Mouse (Mus musculus): ENCODE measurements at regions not wholly inside any gene's neighbourhood (a gene's known extent, or its start where the extent isn't known, plus 50 kb on each side); places are given as distances from the start of the nearest gene placed in this dataset.

GRCm38 (mm10) chr8:127979180-127980030 is 379.0 kb upstream of the Nrp1 start:
- no peak for TF ChIP-seq BHLHE40 (IDR thresholded peaks at IDR 0.05; ENCODE audit: borderline replicate concordance, low read depth, low read length)
- TF ChIP-seq NRF1 (IDR thresholded peaks at IDR 0.05; ENCODE audit: insufficient read depth, low read depth, low read length, poor library complexity, severe bottlenecking): no peak
- TF ChIP-seq USF1 (IDR thresholded peaks at IDR 0.05; ENCODE audit: low read depth, low read length): no peak
- TF ChIP-seq POLR2AphosphoS2 (IDR thresholded peaks at IDR 0.05; ENCODE audit: low read length): no peak
- TF ChIP-seq GABPA (IDR thresholded peaks at IDR 0.05; ENCODE audit: low read depth, low read length): no peak
- no peak for TF ChIP-seq CTCF (IDR thresholded peaks at IDR 0.05 in 2 of 3, conservative IDR thresholded peaks at IDR 0.05 in 1 of 3; ENCODE audit: control insufficient read depth in 1 of 3, insufficient read depth in 1 of 3, low read depth in 2 of 3, low read length in 3 of 3, poor library complexity in 1 of 3, severe bottlenecking in 1 of 3)
- no peak for TF ChIP-seq TCF12 (IDR thresholded peaks at IDR 0.05; ENCODE audit: low read depth, low read length)
- TF ChIP-seq MAX (IDR thresholded peaks at IDR 0.05; ENCODE audit: low read length): no peak
- TF ChIP-seq E2F4 (IDR thresholded peaks at IDR 0.05; ENCODE audit: borderline replicate concordance, low read depth, low read length): no peak
- no peak for TF ChIP-seq GATA1 (IDR thresholded peaks at IDR 0.05; ENCODE audit: low read depth, low read length)
- TF ChIP-seq POLR2A (IDR thresholded peaks at IDR 0.05; ENCODE audit: control insufficient read depth in 1 of 2, insufficient read depth in 1 of 2, low read depth in 1 of 2, low read length in 2 of 2, poor library complexity in 1 of 2): no peak
- TF ChIP-seq SIN3A (IDR thresholded peaks at IDR 0.05; ENCODE audit: low read length): no peak
